Mouse (Mus musculus) gastrocnemius, postnatal 10 days (tissue): Measurements from ENCODE around the gene Elovl5. TPM values are rescaled to one million over a fixed set of nuclear protein-coding genes. Genes with fewer than 3 reads are reported as not detected.

Experiments used
- total RNA-seq, 2 experiments: library from RNA; stranded (reverse); gene quantifications; 2 replicates each; pipeline ENCODE4 v1.2.3; 2021

Elovl5 gene
- total RNA-seq, 2 experiments from 2014 or later, result 26.5 to 27.0 TPM

Other genes with a start within 250 kb of the Elovl5 start
- gene Gclc, start 162.8 kb upstream of the Elovl5 start, total RNA-seq, result 1 to 10 TPM; 5.0 to 7.7 TPM
- not detected for gene Gcm1, start 134.6 kb downstream of the Elovl5 start, total RNA-seq
- gene Fbxo9, start 191.7 kb downstream of the Elovl5 start, total RNA-seq, result 10 to 100 TPM; 54.2 to 55.2 TPM
- 10 to 100 TPM; 15.5 to 20.6 TPM for gene Ick, start 191.8 kb downstream of the Elovl5 start, total RNA-seq